Mouse (Mus musculus) lung, postnatal 0 days (tissue): ENCODE measurements around the gene Slc10a7.

ENCODE experiments used
- CTCF ChIP-seq: IDR thresholded peaks from 2 replicates; pipeline ENCODE4 v1.5.1; 2016; ENCODE audit warnings: antibody characterized with exemption, mild to moderate bottlenecking
- EP300 ChIP-seq: IDR thresholded peaks from 2 replicates; pipeline ENCODE4 v1.6.1; 2016; ENCODE audit warnings: antibody characterized with exemption, mild to moderate bottlenecking, control low read depth

- TF ChIP-seq CTCF = no peak
- TF ChIP-seq EP300 = peak; percentile 74
These were observed 158.3 kb downstream of the Slc10a7 start for GRCm38 (mm10) chr8:78667399-78667798.
